Mouse (Mus musculus): ENCODE measurements around the gene Cttn.

Cttn gene

GRCm38 (mm10) chr7:144449637-144450570 is 20.9 kb downstream of the Cttn start:
- peak; percentile 88 for DNase-seq (ENCODE audit: low spot score)

GRCm38 (mm10) chr7:144448186-144448585 is 22.6 kb downstream of the Cttn start:
- no peak for DNase-seq (ENCODE audit: low spot score)

DNA sequence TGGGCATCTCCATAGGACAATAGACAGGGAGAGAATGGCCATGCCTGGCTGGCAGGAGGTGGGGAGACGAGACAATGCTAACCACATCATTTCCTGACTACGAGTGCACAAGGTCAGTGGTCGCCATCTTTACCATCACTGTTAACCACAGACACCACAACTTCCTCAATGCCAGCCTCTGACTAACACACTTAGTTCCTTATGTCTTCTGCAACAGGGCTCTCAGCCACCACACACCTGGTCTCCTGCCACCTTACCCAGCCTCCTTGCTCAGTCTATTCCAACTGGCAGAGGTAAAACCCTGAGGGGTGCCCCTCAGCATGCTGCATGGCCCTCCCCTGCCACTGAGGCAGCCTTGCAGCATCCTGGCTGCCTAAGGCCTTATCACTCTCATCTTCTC is 23.7 kb downstream of the Cttn start:
- DNase-seq (ENCODE audit: low spot score) = no peak

DNA sequence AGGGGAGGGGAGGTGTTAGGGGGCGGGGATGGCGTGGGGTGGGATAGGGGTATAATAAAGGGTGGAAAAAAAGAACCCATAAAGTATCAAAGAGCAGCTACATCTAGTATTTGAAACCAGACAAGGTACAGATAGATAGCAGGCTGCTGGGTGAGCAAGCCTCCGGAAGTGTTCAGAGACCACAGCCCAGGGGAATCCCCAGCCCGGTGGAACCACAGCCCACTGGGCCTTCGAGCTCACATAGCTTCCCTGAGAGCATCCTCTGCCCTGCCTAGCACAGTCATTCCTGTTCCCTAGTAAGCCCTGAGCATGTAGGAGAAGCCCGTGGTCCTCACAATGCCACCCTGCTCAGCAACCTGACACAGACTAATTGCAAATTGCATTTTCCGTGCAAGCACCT is 26.0 kb downstream of the Cttn start:
- no peak for DNase-seq (ENCODE audit: low spot score)

- no peak for DNase-seq (ENCODE audit: low spot score)
These were observed 28.8 kb downstream of the Cttn start for GRCm38 (mm10) chr7:144441976-144442375.

DNA sequence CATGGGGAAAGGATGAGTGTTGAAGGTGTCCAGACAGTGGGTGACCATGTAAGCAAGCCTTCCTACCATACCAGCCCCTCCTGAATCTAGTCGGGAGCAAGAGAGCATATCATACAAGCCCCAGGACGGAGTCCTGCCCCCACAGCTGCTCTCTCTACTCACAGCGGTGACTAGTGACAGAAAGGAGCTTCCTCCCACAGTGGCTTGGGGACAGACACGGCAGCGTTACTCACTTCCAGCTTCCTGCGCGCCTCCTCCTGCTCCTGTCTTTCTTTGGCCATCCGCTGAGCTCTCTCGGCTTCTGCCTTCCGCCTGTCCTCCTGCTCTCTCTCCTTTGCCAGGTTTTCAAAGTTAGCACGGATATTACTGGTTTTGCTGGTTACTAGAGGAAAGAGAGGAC is 29.3 kb downstream of the Cttn start:
- DNase-seq (ENCODE audit: low spot score) = no peak

DNA sequence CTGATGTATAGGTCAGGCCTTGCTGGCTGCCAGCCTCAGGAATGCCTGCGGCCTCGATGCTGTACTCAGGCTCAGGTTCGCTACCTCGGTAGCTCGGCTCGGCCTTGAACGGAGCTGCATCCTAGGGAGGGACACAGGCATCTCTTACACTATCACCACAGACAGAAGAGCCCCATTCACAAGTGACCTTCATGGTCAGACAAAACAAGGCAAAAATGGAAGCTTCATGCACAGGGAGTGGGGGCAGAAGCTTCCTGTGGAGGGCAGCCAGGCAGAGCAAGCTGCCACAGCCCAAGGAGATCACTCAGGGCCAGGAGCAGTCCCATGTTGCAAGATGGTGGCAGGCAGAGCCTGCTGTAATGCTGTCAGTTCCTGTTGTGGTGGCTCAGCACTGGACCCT is 32.0 kb downstream of the Cttn start:
- peak; percentile 37 for DNase-seq (ENCODE audit: low spot score)

DNA sequence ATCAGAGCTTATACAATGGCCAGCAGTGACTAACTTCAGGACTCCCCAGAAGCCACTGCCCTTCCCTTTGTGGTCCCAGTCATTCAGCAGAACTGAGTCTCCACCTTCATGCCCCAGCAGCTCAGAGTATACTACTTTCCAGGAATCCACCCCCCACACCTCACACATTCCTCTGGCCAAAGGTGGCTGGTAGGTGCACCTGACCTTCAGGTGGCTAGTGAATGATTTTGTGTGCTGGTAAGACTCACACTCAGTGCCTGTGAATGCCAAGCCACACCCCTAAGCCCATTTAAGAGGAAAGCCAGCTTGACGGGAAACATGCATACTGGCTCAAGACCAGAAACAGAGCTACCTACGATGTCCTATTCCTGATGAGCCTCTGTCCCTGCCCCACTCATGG is 37.9 kb downstream of the Cttn start:
- DNase-seq (ENCODE audit: low spot score) = no peak

DNA sequence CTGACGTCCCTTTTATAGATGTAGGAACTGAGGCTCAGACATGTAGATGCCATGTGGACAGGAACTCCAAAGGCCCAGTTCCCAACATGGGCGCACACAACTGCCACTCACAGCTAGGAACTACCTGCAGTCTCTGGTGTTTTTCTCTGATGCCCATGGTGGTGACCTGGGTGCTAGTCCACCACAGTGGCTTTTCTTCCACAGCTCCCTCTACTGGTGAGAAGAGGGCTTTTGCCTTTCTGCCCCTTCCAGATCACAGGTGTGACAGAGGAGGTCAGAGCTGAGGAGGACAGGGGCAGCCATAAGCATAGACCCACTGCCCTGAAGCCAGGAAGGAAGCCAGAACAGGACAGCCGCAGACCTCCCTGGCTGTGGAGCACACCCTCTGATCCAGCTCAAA is 43.3 kb downstream of the Cttn start:
- no peak for DNase-seq (ENCODE audit: low spot score)

- no peak for DNase-seq (ENCODE audit: low spot score)
These were observed 44.2 kb downstream of the Cttn start for GRCm38 (mm10) chr7:144426594-144426993.

DNA sequence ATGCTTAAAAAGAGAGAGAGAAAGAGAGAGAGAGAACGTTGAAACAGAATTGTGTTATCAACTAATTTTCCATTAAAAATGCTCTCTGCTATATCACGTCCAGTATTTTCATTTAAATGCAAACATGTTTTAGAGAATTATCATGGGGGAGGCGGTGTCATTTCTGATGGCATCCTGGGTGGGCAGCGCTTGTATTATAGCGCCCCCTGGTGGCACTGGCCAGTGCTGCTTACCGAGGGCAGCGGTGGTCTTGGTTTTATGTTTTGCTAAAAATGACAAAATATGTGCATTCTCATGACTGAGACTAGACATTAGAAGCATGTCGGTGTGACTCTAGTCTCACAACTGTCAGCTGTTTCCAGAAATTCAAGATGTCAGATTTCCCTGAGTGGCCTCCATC is 44.9 kb downstream of the Cttn start:
- DNase-seq (ENCODE audit: low spot score) = peak; percentile 44

DNA sequence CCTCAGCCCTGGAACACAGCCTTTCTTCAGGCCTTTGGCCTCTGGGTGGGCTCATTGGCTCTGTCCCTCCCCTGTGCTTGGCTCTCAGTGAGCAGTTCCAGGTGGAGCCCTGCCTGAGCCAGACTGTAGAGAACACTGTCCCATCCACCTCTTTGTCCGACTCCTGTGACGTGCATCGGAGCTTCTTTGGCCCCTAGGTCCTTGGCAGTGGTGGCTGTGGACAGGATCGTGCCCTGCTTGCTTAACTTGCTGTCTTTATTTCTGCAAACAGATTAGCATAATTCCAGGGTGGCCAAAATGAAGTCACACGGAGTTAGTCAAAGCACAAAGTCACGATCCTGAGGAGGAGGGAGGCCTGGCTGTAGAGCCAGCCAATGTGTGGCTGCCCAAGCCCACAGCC is 49.3 kb downstream of the Cttn start:
- DNase-seq (ENCODE audit: low spot score) = no peak

DNA sequence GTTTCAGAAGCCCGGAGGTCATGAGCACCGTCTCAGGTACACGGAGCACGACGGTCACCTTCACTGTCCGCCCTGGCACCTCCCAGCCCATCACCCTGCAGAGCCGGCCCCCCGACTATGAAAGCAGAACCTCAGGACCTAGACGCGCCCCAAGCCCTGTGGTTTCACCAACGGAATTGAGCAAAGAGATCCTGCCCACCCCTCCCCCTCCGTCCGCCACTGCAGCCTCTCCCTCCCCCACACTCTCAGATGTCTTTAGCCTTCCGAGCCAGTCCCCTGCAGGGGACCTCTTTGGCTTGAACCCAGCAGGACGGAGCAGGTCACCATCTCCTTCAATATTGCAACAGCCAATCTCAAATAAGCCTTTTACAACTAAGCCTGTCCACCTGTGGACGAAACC is 50.3 kb downstream of the Cttn start:
- no peak for DNase-seq (ENCODE audit: low spot score)

DNA sequence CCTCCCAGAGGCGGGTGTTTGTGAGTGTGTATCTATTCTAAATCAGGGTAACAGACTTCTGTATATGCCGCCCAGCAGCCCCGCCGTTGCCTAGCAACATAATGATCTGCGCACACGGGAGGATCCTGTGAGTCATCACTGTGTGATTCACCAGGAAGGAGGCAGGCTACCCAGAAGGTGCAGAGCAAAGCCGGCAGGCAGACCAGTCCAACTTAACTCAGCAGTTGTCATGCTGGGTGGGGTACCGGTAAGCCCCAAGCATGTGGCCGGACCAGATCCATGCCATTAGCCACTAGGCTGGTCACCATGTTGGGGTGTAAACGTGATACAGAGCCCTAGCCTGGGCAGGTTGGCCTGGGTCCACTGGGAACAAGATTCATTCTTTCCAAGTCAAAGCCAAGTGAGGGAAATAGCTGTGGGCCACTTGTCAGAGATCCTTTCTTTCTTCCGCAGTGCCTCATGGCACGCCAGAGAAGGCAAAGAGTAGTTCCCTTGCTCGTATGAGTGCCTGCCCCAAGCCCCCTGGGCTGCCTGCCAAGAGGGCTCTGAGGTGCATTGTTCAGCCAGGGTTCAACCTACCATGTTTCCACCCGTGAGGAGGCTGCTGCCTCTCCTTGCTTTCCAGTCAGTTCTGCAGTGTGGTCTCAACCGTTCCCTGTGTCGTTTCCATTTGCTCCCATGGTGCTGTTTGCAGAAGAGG is 53.0 kb downstream of the Cttn start:
- DNase-seq (ENCODE audit: low spot score) = peak; percentile 30

DNA sequence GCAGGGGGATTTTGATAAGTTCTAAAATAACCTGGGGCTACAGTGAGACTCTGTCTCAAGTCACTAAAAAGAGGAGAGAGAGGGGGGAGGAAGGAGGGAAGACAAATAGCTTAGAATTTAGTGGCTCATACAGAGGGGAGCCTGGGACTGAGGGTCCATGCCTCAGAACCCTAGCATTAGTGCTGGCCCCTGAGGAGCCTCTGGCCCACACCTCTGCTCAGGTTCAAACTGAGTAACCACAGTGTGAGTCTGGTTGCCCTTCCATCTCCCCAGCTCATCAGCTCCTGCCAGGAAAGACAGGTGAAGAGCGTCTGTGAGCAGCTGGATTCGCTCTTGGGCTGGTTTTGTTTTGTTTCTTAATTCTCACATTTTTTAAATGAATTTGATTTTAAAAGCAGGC is 53.6 kb downstream of the Cttn start:
- DNase-seq (ENCODE audit: low spot score) = no peak

DNA sequence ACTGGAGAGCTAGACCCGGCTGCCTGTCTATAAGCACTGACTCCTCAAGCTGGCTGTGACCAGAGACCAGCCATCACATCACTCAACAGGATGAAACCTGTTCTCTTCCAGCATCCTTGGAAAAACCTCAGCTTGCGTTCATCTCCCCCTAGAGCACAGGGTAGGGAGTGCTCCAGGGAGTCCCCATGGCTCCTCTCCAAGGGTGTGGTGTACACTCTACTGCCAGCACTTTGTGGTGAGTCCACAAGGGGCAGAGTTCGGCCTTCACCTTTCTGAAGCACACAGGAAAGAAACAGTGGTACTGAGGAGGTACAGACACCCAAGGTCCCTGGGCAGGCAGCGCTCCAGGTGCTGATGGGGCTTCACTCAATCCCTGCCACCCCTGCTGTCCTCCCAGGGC is 55.0 kb downstream of the Cttn start:
- DNase-seq (ENCODE audit: low spot score) = peak; percentile 18

DNA sequence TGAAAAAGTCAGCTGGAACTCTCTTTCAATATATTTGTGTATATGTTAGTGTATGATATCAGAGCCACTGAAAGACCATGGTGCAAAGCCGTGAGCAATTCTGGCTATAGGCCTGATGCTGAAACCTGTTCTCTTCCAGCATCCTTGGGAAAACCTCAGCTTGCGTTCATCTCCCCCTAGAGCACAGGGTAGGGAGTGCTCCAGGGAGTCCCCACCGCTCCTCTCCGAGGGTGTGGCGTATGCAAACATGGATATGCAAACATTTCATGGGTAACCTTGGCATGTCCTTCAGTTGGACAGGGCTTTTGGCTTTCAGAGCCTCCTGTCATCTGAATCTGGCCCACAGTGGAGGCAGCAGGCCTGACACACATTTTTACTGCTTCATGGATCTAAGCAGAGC is 56.2 kb downstream of the Cttn start:
- no peak for DNase-seq (ENCODE audit: low spot score)

- no peak for DNase-seq (ENCODE audit: low spot score)
These were observed 58.6 kb downstream of the Cttn start for GRCm38 (mm10) chr7:144411967-144412906.

DNA sequence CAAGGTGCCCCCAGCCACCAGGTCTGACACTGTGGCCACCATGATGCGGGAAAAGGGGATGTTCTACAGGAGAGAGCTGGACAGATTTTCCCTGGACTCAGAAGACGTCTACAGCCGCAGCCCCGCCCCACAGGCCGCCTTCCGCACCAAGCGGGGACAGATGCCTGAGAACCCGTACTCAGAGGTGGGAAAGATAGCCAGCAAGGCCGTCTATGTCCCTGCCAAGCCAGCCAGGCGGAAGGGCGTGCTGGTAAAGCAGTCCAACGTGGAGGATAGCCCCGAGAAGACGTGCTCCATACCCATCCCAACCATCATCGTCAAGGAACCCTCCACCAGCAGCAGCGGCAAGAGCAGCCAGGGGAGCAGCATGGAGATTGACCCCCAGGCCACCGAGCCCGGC is 61.1 kb downstream of the Cttn start:
- no peak for DNase-seq (ENCODE audit: low spot score)

DNA sequence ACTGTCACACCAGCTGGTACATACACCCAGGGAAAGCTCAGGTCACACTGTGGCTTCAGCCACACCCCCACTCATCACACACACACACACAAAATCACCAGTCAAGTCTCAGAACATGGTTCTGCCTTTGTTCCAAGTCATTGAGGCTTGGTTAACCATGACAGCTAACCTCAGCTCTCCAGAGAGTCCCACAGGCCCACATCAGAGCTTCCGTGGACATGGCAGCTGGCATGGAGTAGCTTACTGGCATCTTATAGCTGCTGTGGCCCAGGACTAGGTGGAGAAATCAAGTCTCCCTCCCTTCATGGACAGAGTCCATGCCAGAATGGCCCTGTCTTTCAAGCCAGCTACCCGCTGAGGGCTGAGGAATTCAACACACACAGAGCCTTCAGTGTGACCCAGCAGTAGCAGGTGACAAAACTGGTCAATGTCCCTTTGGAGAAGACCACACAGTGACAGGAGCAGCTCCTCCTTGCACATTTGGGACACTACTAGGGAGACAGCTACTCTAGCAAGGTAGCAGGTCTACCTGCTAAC is 62.3 kb downstream of the Cttn start:
- no peak for DNase-seq (ENCODE audit: low spot score)

DNA sequence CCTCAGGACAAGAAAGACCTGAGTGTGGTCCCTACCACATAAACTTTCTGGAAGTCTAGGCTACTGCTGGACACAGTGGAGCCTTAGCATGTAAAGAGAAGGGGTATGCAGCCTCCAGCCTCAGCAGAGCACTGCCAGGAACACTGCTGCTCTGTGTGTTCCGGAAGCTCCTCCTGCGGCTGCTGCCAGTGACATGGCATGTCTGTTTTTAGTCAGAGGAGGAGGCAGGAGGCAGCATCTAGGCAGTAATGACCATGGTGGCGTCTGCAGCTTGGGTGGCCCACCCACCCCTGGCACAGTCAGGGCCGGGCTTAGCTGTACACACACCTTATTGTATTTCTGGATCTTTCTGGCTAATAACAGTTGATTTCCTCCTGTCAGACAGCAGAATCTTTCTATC is 63.1 kb downstream of the Cttn start:
- no peak for DNase-seq (ENCODE audit: low spot score)

DNA sequence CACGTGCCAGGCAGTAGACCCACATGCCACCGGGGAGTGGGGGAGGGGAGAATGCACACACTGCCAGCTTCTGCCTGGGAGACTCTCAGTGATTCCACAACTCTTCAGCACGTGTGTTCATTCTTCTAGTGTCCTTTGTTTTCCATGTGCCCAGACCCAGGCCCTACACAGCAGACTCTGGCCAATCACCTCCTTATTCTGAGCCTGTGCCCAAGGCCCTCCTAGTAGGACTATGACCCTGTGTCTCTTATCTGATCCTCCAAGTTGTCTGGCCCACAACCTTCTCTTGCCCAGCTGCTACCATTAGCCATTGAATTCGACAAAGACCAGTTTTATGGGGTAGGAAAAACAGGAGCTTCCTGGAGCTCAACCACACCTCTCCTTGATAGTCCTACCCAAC is 68.3 kb downstream of the Cttn start:
- DNase-seq (ENCODE audit: low spot score) = no peak

Data from ovary, postnatal 36 days (tissue).